Mouse (Mus musculus) forebrain, embryonic 15.5 days (tissue): ENCODE measurements at regions not wholly inside any gene's neighbourhood (a gene's known extent, or its start where the extent isn't known, plus 50 kb on each side); places are given as distances from the start of the nearest gene placed in this dataset.
A peak's percentile ranks its signal among the peaks of the same experiment; 100 is the strongest.

Source experiments
- ATAC-seq: fragments of 200-750 bp; cut with Nextera tagmentation; replicated peaks from 2 replicates; pipeline ENCODE4 v1.8.0; 2017; ENCODE audit warnings: mild to moderate bottlenecking, moderate TSS enrichment, moderate library complexity
- H3K27ac ChIP-seq: fragments of 300-500 bp; sonication (generic); replicated peaks from 2 replicates; pipeline ENCODE4 v1.5.1; 2015; ENCODE audit warnings: mild to moderate bottlenecking, inconsistent platforms
- H3K27me3 ChIP-seq: fragments of 300-500 bp; sonication (generic); 2 replicates; pipeline ENCODE4 v1.6.1; 2015; ENCODE audit warnings: inconsistent platforms
- H3K36me3 ChIP-seq: fragments of 300-500 bp; sonication (generic); 2 replicates; pipeline ENCODE4 v1.6.1; 2015; ENCODE audit warnings: mild to moderate bottlenecking, inconsistent platforms
- H3K4me1 ChIP-seq: fragments of 300-500 bp; sonication (generic); 2 replicates; pipeline ENCODE4 v1.6.1; 2015; ENCODE audit warnings: inconsistent platforms
- H3K4me2 ChIP-seq: fragments of 300-500 bp; sonication (generic); replicated peaks from 2 replicates; pipeline ENCODE4 v1.6.1; 2015; ENCODE audit warnings: mild to moderate bottlenecking, inconsistent platforms
- H3K4me3 ChIP-seq: fragments of 300-500 bp; sonication (generic); 2 replicates; pipeline ENCODE4 v1.5.1; 2015; ENCODE audit warnings: mild to moderate bottlenecking, inconsistent platforms
- H3K9ac ChIP-seq: fragments of 300-500 bp; sonication (generic); replicated peaks from 2 replicates; pipeline ENCODE4 v1.6.1; 2015; ENCODE audit warnings: mild to moderate bottlenecking, inconsistent platforms
- H3K9me3 ChIP-seq: fragments of 300-500 bp; sonication (generic); 2 replicates; pipeline ENCODE4 v1.6.1; 2016; ENCODE audit warnings: inconsistent platforms
- WGBS: fragments of 180-500 bp; shearing (Covaris S2); methylation state at CpG from one replicate; pipeline ENCODE4 v1.1.7; 2015; ENCODE audit warnings: mixed read lengths; 5-methylcytosine and 5-hydroxymethylcytosine counted together

- ATAC-seq = no peak
- H3K36me3 ChIP-seq = no peaks in the 10 kb centered on the region
- WGBS = 48% methylated on average over 1 of the region's 1 CpGs
- H3K9ac ChIP-seq = no peak overlapping the region
- H3K4me2 ChIP-seq = no peak overlapping the region
- H3K27ac ChIP-seq = no peak overlapping the region
- no peak overlapping the region for H3K4me3 ChIP-seq
- no peaks in the 10 kb centered on the region for H3K27me3 ChIP-seq
- H3K9me3 ChIP-seq = no peaks in the 10 kb centered on the region
- H3K4me1 ChIP-seq = peaks cover 11% of the 10 kb centered on the region; the same call in 1 of the 2 replicates
Measured at GRCm38 (mm10) chr5:97218712-97219111, 107.3 kb upstream of the Paqr3 start.

- Histone ChIP-seq H3K9me3 (no peaks in the 10 kb centered on the region), H3K4me3 (no peak overlapping the region), H3K27ac (no peak overlapping the region), H3K4me1 (0 out of 2 replicates have a peak, but pooled peaks cover 3% of the 10 kb centered on the region), H3K4me2 (no peak overlapping the region), H3K27me3 (no peaks in the 10 kb centered on the region), H3K9ac (no peak overlapping the region), H3K36me3 (no peaks in the 10 kb centered on the region)
- 56% methylated on average over 4 of the region's 4 CpGs for WGBS
- no peak for ATAC-seq
Measured at GRCm38 (mm10) chr5:97205606-97206005, 94.2 kb upstream of the Paqr3 start.

GRCm38 (mm10) chr5:97204337-97204736 lies 92.9 kb upstream of the Paqr3 start:
- WGBS = 79% methylated on average over 2 of the region's 2 CpGs
- Histone ChIP-seq H3K4me2 (no peak overlapping the region), H3K9ac (no peak overlapping the region), H3K4me3 (no peak overlapping the region), H3K27ac (no peak overlapping the region), H3K36me3 (no peaks in the 10 kb centered on the region), H3K27me3 (no peaks in the 10 kb centered on the region), H3K4me1 (0 out of 2 replicates have a peak, but pooled peaks cover 3% of the 10 kb centered on the region), H3K9me3 (no peaks in the 10 kb centered on the region)
- no peak for ATAC-seq

- Histone ChIP-seq H3K36me3 (no peaks in the 10 kb centered on the region), H3K4me3 (no peak overlapping the region), H3K9ac (no peak overlapping the region), H3K4me1 (0 out of 2 replicates have a peak, but pooled peaks cover 3% of the 10 kb centered on the region), H3K27ac (no peak overlapping the region), H3K9me3 (no peaks in the 10 kb centered on the region), H3K4me2 (no peak overlapping the region), H3K27me3 (no peaks in the 10 kb centered on the region)
- WGBS = 97% methylated on average over 1 of the region's 1 CpGs
- no peak for ATAC-seq
Measured at GRCm38 (mm10) chr5:97203646-97204045, 92.2 kb upstream of the Paqr3 start.

DNA sequence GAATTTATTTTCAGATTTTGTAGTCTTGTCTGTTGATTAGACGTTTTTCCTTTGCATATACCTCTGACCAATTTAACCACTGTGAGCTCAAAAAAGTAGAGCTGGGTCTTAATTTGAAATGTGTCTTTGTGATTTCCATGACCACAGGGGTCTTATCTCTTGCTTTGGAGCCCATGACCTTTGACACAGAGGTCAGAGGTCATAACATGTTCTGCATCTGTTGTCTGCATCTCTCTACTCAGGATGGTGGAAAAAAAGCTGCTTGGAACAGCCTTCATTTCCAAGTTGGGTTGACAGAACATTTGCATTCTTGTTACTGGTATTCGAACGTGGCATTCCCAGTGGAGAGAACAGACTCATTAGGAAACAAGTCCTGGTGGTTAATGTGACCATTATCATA lies 91.2 kb upstream of the Paqr3 start:
- 38% methylated on average over 3 of the region's 3 CpGs for WGBS
- no peak for ATAC-seq
- no peak overlapping the region for H3K4me3 ChIP-seq
- no peaks in the 10 kb centered on the region for H3K9me3 ChIP-seq
- no peak overlapping the region for H3K9ac ChIP-seq
- H3K4me2 ChIP-seq = no peak overlapping the region
- no peak overlapping the region for H3K27ac ChIP-seq
- H3K36me3 ChIP-seq = no peaks in the 10 kb centered on the region
- H3K4me1 ChIP-seq = 0 out of 2 replicates have a peak, but pooled peaks cover 3% of the 10 kb centered on the region
- H3K27me3 ChIP-seq = no peaks in the 10 kb centered on the region

- H3K4me3 ChIP-seq = no peak overlapping the region
- no peak for ATAC-seq
- no peak overlapping the region for H3K4me2 ChIP-seq
- WGBS = 13% methylated on average over 4 of the region's 4 CpGs
- no peaks in the 10 kb centered on the region for H3K9me3 ChIP-seq
- no peaks in the 10 kb centered on the region for H3K27me3 ChIP-seq
- 0 out of 2 replicates have a peak, but pooled peaks cover 3% of the 10 kb centered on the region for H3K4me1 ChIP-seq
- no peaks in the 10 kb centered on the region for H3K36me3 ChIP-seq
- no peak overlapping the region for H3K27ac ChIP-seq
- H3K9ac ChIP-seq = no peak overlapping the region
Measured at GRCm38 (mm10) chr5:97200655-97201054, 89.3 kb upstream of the Paqr3 start.

DNA sequence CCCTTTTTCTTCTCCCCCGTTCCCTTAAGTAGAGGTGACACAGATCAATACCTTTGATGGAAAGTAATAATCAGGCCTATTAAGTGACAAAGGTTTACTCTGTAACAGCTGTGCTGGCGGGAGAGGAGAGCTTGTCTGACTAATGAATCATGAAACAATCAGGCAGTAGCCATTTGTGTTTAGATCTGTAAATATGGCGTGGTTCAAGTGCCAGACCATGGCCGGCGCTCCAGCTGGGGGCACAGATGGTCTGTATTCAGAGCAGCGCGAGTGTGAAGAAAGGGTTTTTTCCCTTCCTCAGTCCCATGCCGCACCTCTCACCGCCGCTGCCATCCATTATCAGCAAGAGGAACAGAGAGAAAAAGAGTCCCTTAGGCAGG lies 83.9 kb upstream of the Paqr3 start:
- peak; percentile 88 for ATAC-seq
- Histone ChIP-seq H3K36me3 (no peaks in the 10 kb centered on the region), H3K27me3 (no peaks in the 10 kb centered on the region), H3K9ac (no peak overlapping the region; the same call in 1 of the 2 replicates), H3K4me1 (peaks cover 17% of the 10 kb centered on the region), H3K27ac (peak overlapping the region; percentile 83), H3K4me3 (no peak overlapping the region), H3K9me3 (no peaks in the 10 kb centered on the region), H3K4me2 (no peak overlapping the region; the same call in 1 of the 2 replicates)
- WGBS = 12% methylated on average over 10 of the region's 10 CpGs

GRCm38 (mm10) chr5:97194656-97195280 lies 83.4 kb upstream of the Paqr3 start:
- H3K27ac ChIP-seq = peak overlapping the region; percentile 83
- H3K4me1 ChIP-seq = peaks cover 17% of the 10 kb centered on the region
- H3K9me3 ChIP-seq = no peaks in the 10 kb centered on the region
- H3K27me3 ChIP-seq = no peaks in the 10 kb centered on the region
- no peak overlapping the region for H3K4me2 ChIP-seq
- H3K36me3 ChIP-seq = no peaks in the 10 kb centered on the region
- H3K9ac ChIP-seq = no peak overlapping the region
- WGBS = 33% methylated on average over 11 of the region's 11 CpGs
- ATAC-seq = peak; percentile 56
- no peak overlapping the region for H3K4me3 ChIP-seq

- ATAC-seq = no peak
- H3K9me3 ChIP-seq = no peaks in the 10 kb centered on the region
- no peak overlapping the region for H3K4me3 ChIP-seq
- H3K36me3 ChIP-seq = no peaks in the 10 kb centered on the region
- peak overlapping the region; percentile 38 for H3K27ac ChIP-seq
- no peaks in the 10 kb centered on the region for H3K27me3 ChIP-seq
- H3K4me1 ChIP-seq = peaks cover 17% of the 10 kb centered on the region
- H3K9ac ChIP-seq = no peak overlapping the region
- no peak overlapping the region for H3K4me2 ChIP-seq
- WGBS = 52% methylated on average over 13 of the region's 13 CpGs
Measured at GRCm38 (mm10) chr5:97192656-97193055, 81.3 kb upstream of the Paqr3 start.

- Histone ChIP-seq H3K4me3 (no peak overlapping the region), H3K9me3 (no peaks in the 10 kb centered on the region), H3K36me3 (no peaks in the 10 kb centered on the region), H3K9ac (no peak overlapping the region), H3K27me3 (no peaks in the 10 kb centered on the region), H3K4me1 (peaks cover 17% of the 10 kb centered on the region), H3K27ac (no peak overlapping the region), H3K4me2 (no peak overlapping the region)
- WGBS = 39% methylated on average over 3 of the region's 3 CpGs
- no peak for ATAC-seq
Measured at GRCm38 (mm10) chr5:97190695-97191094, 79.3 kb upstream of the Paqr3 start.

DNA sequence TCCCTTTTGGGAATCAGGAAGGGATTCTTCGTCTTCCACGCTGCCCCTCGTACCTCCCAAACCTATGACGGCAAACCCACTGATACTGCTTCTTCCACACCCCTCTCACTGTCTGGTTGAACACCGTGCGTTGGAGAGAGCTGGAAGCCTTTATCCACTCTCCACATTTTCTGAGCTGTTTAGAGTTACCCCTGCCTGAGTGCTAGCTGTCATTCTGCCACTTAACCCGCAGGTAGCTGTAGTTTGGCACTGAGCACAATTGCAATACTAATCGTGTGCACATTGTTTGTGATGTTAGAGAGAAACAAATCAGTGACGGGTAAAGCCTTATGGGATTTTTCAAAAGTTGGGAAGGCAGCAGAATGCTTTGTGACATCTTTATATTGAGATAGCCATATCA lies 73.1 kb upstream of the Paqr3 start:
- Histone ChIP-seq H3K4me3 (no peak overlapping the region), H3K4me2 (no peak overlapping the region), H3K4me1 (no peaks in the 10 kb centered on the region), H3K9me3 (no peaks in the 10 kb centered on the region), H3K9ac (no peak overlapping the region), H3K27ac (no peak overlapping the region), H3K36me3 (no peaks in the 10 kb centered on the region), H3K27me3 (no peaks in the 10 kb centered on the region)
- ATAC-seq = no peak
- 81% methylated on average over 9 of the region's 9 CpGs for WGBS

DNA sequence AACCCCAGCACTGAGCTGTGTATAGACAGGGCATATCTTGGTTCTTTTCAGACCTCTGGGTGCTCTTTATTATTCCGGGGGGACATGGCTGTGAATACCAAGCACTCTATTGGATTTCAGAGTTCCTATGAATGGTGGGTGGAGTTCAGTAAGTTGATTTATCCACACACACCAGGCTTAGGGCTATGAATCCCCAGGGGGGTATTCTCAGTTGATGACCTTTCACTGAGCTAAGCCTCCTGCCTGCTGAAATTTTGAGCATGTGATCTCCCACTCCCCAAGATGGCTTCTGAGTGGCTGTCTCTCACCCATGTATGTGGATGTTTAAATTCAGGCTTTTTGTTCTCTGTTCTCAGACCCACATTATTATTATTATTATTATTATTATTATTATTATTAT lies 69.9 kb upstream of the Paqr3 start:
- WGBS = 19% methylated on average over 1 of the region's 1 CpGs
- no peak overlapping the region for H3K4me2 ChIP-seq
- no peak overlapping the region for H3K4me3 ChIP-seq
- H3K4me1 ChIP-seq = no peaks in the 10 kb centered on the region
- H3K27ac ChIP-seq = no peak overlapping the region
- no peaks in the 10 kb centered on the region for H3K36me3 ChIP-seq
- ATAC-seq = no peak
- H3K27me3 ChIP-seq = no peaks in the 10 kb centered on the region
- no peak overlapping the region for H3K9ac ChIP-seq
- H3K9me3 ChIP-seq = no peaks in the 10 kb centered on the region

GRCm38 (mm10) chr5:97174446-97174845 lies 63.0 kb upstream of the Paqr3 start:
- Histone ChIP-seq H3K9ac (no peak overlapping the region), H3K4me1 (no peaks in the 10 kb centered on the region), H3K9me3 (no peaks in the 10 kb centered on the region), H3K27ac (no peak overlapping the region), H3K4me3 (no peak overlapping the region), H3K27me3 (no peaks in the 10 kb centered on the region), H3K36me3 (no peaks in the 10 kb centered on the region), H3K4me2 (no peak overlapping the region)
- no peak for ATAC-seq
- 91% methylated on average over 8 of the region's 8 CpGs for WGBS
